Mouse (Mus musculus) liver, embryonic 16.5 days (tissue): ENCODE results near the gene Trafd1. TPM values are rescaled to one million over a fixed set of nuclear protein-coding genes. Genes with fewer than 3 reads are reported as not detected.
"Not testable (repeated sequence)": the region's sequence is repeated elsewhere in the genome, so short reads cannot be mapped to it uniquely, and the experiment has no call there.

Source experiments
- ATAC-seq: fragments of 200-750 bp; cut with Nextera tagmentation; 2 replicates; pipeline ENCODE4 v1.8.0; 2017; ENCODE audit warnings: low read depth, mild to moderate bottlenecking, moderate number of reproducible peaks, moderate library complexity
- H3K27ac ChIP-seq: fragments of 300-500 bp; sonication (generic); 2 replicates; pipeline ENCODE4 v1.5.1; 2014; ENCODE audit warnings: mild to moderate bottlenecking, low read length
- H3K27me3 ChIP-seq: fragments of 300-500 bp; sonication (generic); 2 replicates; pipeline ENCODE4 v1.6.1; 2014; ENCODE audit warnings: low read depth, low read length, mixed read lengths; ENCODE audit not compliant: control insufficient read depth, insufficient read depth
- H3K36me3 ChIP-seq: fragments of 300-500 bp; sonication (generic); 2 replicates; pipeline ENCODE4 v1.6.1; 2014; ENCODE audit warnings: mild to moderate bottlenecking; ENCODE audit not compliant: control insufficient read depth, insufficient read depth
- H3K4me1 ChIP-seq: fragments of 300-500 bp; sonication (generic); 2 replicates; pipeline ENCODE4 v1.6.1; 2014; ENCODE audit warnings: low read depth, low read length, mixed read lengths; ENCODE audit not compliant: control insufficient read depth
- H3K4me2 ChIP-seq: fragments of 300-500 bp; sonication (generic); 2 replicates; pipeline ENCODE4 v1.6.1; 2014; ENCODE audit warnings: low read depth, low read length, mixed read lengths
- H3K4me3 ChIP-seq: fragments of 300-500 bp; sonication (generic); 2 replicates; pipeline ENCODE4 v1.5.1; 2014; ENCODE audit warnings: low read depth, mild to moderate bottlenecking, low read length
- H3K9ac ChIP-seq: fragments of 300-500 bp; sonication (generic); 2 replicates; pipeline ENCODE4 v1.6.1; 2014; ENCODE audit warnings: low read depth, low read length
- H3K9me3 ChIP-seq: fragments of 300-500 bp; sonication (generic); replicated peaks from 2 replicates; pipeline ENCODE4 v1.6.1; 2016; ENCODE audit warnings: low read length; ENCODE audit not compliant: control insufficient read depth
- WGBS: fragments of 180-500 bp; shearing (Covaris S2); extraction: QIAGEN DNeasy Blood & Tissue Kit; methylation state at CpG from one replicate; pipeline ENCODE4 v1.1.7; 2014; ENCODE audit not compliant: insufficient replicate concordance; 5-methylcytosine and 5-hydroxymethylcytosine counted together
- polyA plus RNA-seq: library from polyadenylated mRNA; unstranded; fragments of >200 nt; fragmentation: Nextera tagmentation; extraction: Ambion mirVana; gene quantifications from 2 replicates; pipeline ENCODE4 v1.2.1, GENCODE M21; 2015

Trafd1 gene
- polyA plus RNA-seq, 1 experiment from 2014 or later = 24.8 TPM

DNA sequence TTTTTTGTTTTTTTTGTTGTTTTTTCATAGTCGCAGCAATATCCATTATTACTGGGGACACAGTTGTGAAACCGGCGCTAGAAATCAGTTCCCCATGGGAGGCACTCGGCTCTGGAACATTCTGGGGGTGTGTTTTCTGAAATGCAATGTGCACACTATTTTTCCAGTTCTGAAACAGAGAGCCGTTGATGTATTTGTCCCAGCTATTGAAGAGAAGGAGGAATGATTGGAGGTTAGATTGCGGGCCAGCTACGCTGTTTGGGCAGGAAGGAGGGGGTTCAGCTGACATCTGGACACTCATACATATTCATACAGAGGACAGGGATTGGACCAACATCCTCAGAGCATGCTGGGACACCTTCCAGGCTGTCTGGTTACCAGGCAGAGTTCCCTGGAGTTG is 3.7 kb upstream of the Trafd1 start:
- no peaks in the 10 kb centered on the region for H3K27me3 ChIP-seq
- no peaks in the 10 kb centered on the region for H3K36me3 ChIP-seq
- H3K4me1 ChIP-seq = peaks cover 9% of the 10 kb centered on the region
- no peak overlapping the region for H3K27ac ChIP-seq
- no peaks in the 10 kb centered on the region for H3K9me3 ChIP-seq
- no peak overlapping the region for H3K4me2 ChIP-seq
- no peak for ATAC-seq
- no peak overlapping the region for H3K4me3 ChIP-seq
- H3K9ac ChIP-seq = no peak overlapping the region
- 60% methylated on average over 7 of the region's 7 CpGs for WGBS

DNA sequence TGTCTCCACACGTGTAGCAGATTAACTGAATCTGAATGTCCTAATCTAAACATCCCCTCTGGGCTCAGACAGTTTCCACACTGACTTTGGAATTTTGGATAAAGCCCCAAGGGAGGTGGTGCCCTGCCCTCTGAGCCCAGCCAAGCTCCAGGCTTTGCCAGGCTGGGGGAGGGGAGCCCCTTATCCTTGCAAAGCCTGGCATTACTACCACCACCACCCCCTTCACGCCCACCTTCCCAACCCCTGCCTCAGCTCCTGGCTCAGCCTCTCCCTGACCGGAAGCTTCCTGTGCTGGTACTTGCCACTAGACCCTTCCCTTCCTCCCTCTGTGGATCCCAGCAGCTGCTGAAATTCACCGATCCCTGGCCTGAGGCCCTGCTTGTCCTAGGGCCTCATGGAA is 1.7 kb upstream of the Trafd1 start:
- Histone ChIP-seq H3K9me3 (no peaks in the 10 kb centered on the region), H3K4me1 (peaks cover 15% of the 10 kb centered on the region), H3K4me3 (no peak overlapping the region), H3K27ac (no peak overlapping the region), H3K36me3 (no peaks in the 10 kb centered on the region), H3K4me2 (no peak overlapping the region), H3K9ac (no peak overlapping the region), H3K27me3 (no peaks in the 10 kb centered on the region)
- no peak for ATAC-seq
- 58% methylated on average over 4 of the region's 4 CpGs for WGBS

DNA sequence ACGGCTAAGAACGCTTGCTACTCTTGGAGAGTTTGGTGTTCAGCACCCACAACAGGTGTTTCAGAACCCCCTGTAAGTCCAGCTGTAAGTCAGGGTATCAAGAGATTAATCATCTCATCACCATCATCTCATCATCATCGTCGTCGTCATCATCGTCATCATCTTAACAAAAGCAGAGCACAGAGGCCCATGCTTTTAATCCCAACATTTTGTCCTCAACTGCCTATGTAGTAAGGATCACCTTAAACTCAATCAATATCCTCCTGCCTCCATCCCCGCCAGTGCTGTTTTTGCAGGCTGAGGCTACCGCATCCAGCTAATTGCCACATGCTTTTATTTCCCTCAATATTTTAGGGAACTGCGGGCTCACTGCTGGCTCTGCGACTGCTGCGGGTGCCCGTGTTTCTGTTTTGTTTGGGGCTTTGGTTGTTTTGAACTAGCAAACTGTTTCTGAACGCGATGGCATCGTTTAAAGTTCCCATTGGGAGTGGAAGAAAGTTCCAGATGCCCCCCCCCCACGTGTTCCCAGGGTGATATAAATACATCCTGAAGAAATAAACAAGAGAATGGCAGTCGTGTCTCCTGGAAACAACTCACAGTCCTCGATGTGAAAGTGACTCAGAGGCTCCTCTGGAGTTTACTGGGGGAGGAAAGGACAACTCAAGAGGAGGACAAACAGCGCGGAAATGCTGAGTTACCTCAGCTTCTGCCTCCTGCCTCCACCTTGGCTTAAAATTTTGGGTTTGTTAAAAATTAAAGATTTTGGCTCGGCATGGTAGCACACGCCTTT is 883 bp upstream of the Trafd1 start:
- peak overlapping the region; percentile 71 for H3K4me3 ChIP-seq
- no peaks in the 10 kb centered on the region for H3K9me3 ChIP-seq
- H3K4me2 ChIP-seq = peak overlapping the region; percentile 82
- H3K27me3 ChIP-seq = no peaks in the 10 kb centered on the region
- ATAC-seq = no peak
- 31% methylated on average over 22 of the region's 22 CpGs for WGBS
- H3K27ac ChIP-seq = no peak overlapping the region
- no peak overlapping the region for H3K9ac ChIP-seq
- H3K36me3 ChIP-seq = no peaks in the 10 kb centered on the region
- H3K4me1 ChIP-seq = peaks cover 15% of the 10 kb centered on the region

DNA sequence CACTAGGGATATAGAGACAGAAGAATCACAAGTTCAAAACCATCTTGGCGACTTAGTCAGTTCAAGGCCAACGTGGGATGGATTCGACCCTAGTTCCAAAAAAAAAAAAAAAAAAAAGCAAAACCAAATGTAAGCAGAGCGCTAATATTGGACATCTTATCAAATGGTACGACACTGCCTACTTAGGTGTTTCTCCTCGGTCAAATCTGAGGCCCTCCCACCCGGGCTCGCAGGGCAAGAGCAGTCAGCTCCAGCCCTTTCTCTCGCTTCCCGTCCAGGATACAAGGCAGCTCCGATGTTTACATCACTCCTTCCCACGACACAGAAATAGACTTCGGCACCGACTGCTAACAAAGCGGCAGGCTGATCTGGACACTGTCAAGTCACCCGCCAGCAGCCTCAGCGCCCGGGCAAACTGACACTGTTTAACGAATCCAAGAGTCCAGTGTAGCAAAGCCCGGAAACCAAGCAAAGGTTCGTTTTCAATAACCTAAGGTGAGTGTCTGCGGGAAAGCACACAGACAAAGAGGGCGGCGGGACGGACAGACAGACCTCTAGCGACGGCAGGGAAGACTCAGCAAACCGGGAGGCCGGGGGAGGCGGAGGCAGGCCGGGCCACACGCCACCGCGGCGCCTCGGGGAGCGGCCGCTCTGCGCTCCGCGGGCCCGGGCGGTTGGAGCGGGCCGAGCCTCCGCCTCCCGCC is 523 bp downstream of the Trafd1 start:
- Histone ChIP-seq H3K27ac (peak overlapping the region; percentile 91), H3K27me3 (no peaks in the 10 kb centered on the region), H3K36me3 (peaks cover 4% of the 10 kb centered on the region), H3K9ac (peak overlapping the region; percentile 77), H3K9me3 (no peaks in the 10 kb centered on the region), H3K4me1 (peaks cover 15% of the 10 kb centered on the region), H3K4me3 (peak overlapping the region; percentile 71), H3K4me2 (peak overlapping the region; percentile 82)
- 2% methylated on average over 44 of the region's 47 CpGs for WGBS
- peak; percentile 35 for ATAC-seq

DNA sequence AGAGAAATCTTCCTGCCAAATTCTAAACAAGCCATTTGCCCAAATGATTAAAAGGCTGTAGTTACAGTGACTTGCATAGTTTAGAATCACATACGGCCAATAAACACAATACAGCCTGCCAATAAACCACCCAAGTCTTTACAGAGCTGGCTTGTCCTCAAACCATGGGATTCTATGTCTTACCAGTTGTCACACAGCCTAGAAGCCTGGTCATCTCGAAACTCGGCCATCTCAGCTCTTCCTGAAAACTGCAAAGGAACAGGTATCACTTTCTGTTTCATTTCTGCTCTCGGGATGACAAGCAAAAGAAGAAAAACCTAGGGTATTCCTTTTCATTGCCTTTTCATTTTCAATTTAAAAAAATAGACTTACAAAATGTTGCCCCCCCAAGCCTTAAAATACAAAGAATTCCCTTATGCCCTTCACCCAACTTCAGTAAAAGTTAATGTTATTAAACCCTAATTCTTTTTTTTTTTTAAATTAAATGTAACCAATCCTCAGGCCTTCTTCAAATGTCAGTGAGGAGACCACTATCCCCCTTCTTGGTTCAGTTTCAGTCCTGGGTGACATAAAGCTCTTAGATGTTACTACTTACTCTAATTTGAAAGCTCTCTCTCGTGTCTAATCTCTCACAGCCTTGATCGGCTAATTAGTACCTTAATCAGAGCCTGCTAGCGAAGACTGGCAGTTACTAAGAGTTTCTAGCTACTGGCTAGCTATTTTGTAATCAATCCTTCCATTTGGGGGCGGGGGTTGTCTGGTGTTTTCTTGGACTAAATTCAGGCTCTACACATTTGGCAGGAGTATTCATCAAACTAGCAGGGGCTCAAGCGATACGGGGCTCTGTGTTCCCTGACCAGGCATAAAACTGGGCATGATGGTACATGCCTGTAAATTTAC is 1.3 kb downstream of the Trafd1 start:
- H3K36me3 ChIP-seq = peaks cover 4% of the 10 kb centered on the region
- ATAC-seq = no peak
- peak overlapping the region; percentile 91 for H3K27ac ChIP-seq
- 51% methylated on average over 10 of the region's 10 CpGs for WGBS
- peaks cover 15% of the 10 kb centered on the region for H3K4me1 ChIP-seq
- no peaks in the 10 kb centered on the region for H3K27me3 ChIP-seq
- H3K4me3 ChIP-seq = peak overlapping the region; percentile 71
- peak overlapping the region; percentile 82 for H3K4me2 ChIP-seq
- no peaks in the 10 kb centered on the region for H3K9me3 ChIP-seq
- H3K9ac ChIP-seq = peak overlapping the region; percentile 77; the same call in 1 of the 2 replicates

DNA sequence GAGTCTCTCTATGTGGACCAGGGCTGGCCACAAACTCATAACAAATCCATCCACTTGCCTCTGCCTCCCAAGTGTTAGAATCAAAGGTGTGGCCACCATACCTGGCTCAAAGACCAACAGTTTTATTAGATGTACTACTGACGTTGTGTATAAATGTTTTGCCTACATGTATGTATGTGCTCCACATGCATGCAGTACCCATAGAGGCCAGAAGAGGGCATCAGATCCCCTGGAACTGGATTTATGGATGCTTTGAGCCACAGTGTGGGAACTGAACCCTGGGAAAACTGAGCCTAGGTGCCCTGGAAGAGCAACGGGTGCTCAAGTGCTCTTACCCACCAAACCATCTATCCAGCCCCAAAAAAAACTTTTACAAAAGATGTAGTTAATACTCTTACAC is 4.7 kb downstream of the Trafd1 start:
- no peak overlapping the region for H3K9ac ChIP-seq
- H3K4me1 ChIP-seq = peaks cover 12% of the 10 kb centered on the region
- WGBS = 81% methylated on average over 2 of the region's 2 CpGs
- H3K4me3 ChIP-seq = no peak overlapping the region
- no peak overlapping the region for H3K27ac ChIP-seq
- no peak for ATAC-seq
- no peaks in the 10 kb centered on the region for H3K27me3 ChIP-seq
- peaks cover 12% of the 10 kb centered on the region for H3K36me3 ChIP-seq
- no peak overlapping the region for H3K4me2 ChIP-seq
- no peaks in the 10 kb centered on the region for H3K9me3 ChIP-seq

DNA sequence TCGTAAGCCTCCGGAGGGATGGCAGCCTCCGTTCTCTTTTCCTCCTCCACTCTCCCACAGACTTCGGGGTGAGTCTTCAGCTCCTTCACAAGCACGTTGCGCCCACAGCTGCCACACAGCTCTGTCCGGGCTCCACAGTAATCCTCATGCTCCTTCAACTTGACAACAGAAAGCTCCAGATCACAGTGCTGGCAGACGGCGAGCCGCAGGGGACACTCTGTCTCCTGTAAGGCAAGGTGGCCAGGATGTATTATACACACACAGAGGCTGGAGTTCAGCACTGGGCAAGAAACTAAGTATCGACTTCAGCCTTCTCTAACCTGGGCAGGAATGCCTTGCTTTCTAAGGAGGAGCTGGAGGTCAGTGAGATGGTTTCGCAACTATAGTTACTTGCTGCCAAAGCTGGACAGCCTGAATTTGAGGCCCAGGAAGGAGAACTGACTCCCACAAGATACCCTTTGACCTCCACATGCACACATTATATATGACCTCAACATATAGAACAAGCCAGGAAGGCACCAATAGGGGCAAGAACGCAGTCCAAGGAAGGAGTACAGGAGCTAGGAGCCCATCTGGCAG is 6.7 kb downstream of the Trafd1 start:
- no peak overlapping the region for H3K9ac ChIP-seq
- no peak overlapping the region for H3K4me2 ChIP-seq
- no peaks in the 10 kb centered on the region for H3K9me3 ChIP-seq
- WGBS = 85% methylated on average over 13 of the region's 13 CpGs
- peaks cover 14% of the 10 kb centered on the region for H3K36me3 ChIP-seq
- H3K27ac ChIP-seq = no peak overlapping the region
- H3K27me3 ChIP-seq = no peaks in the 10 kb centered on the region
- no peak overlapping the region for H3K4me3 ChIP-seq
- no peak for ATAC-seq
- peaks cover 3% of the 10 kb centered on the region; the same call in 1 of the 2 replicates for H3K4me1 ChIP-seq

DNA sequence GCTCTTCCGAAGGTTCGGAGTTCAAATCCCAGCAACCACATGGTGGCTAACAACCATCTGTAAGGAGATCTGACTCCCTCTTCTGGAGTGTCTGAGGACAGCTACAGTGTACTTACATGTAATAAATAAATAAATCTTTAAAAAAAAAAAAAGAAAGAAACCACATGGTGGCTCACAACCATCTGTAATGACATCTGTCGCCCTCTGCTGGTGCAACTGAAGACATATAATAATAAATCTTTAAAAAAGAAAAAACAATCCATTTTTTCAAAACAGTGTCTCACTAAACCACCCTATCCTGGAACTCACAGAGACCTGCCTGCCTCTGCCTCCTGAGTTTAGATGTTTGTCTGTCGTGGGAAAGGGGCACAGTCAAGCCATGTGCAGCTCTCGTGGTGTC is 8.5 kb downstream of the Trafd1 start:
- peaks cover 19% of the 10 kb centered on the region for H3K36me3 ChIP-seq
- not testable (repeated sequence) for H3K9me3 ChIP-seq, H3K9ac ChIP-seq, H3K4me1 ChIP-seq, H3K27me3 ChIP-seq, H3K4me3 ChIP-seq, ATAC-seq, H3K4me2 ChIP-seq, H3K27ac ChIP-seq
- 56% methylated on average over 5 of the region's 5 CpGs for WGBS
